Mouse (Mus musculus) ES-E14 (cell line): ENCODE data around the gene Kctd6. TPM values are rescaled to one million over a fixed set of nuclear protein-coding genes. Genes with fewer than 3 reads are reported as not detected.
"Not testable (repeated sequence)": the region's sequence is repeated elsewhere in the genome, so short reads cannot be mapped to it uniquely, and the experiment has no call there.

Experiments
- DNase-seq: peaks from one replicate; pipeline ENCODE4 v3.0.0-alpha.2; 2013; ENCODE audit warnings: low read depth, low spot score
- H3K27ac ChIP-seq: 2 replicates; pipeline ENCODE4 v1.5.1; 2012; ENCODE audit warnings: low read depth, mild to moderate bottlenecking, low read length, moderate library complexity, mixed read lengths; ENCODE audit not compliant: poor library complexity, insufficient read depth, severe bottlenecking
- H3K36me3 ChIP-seq: 2 replicates; pipeline ENCODE4 v1.6.1; 2012; ENCODE audit warnings: mild to moderate bottlenecking, low read length, moderate library complexity, mixed read lengths; ENCODE audit not compliant: control insufficient read depth, poor library complexity, insufficient read depth, severe bottlenecking
- H3K4me1 ChIP-seq, 2 experiments: fragments of 150-350 bp in 1 of 2; sonication (generic) in 1 of 2; 2 replicates each; pipeline ENCODE4 v1.6.1; 2012; ENCODE audit warnings: low read length in 2 of 2, mild to moderate bottlenecking in 1 of 2, mixed read lengths in 1 of 2; ENCODE audit not compliant: control insufficient read depth in 2 of 2, insufficient read depth in 2 of 2, poor library complexity in 1 of 2
- H3K4me3 ChIP-seq, 2 experiments: fragments of 150-350 bp in 1 of 2; sonication (generic) in 1 of 2; 2 replicates each; pipeline ENCODE4 v1.5.1; 2012; ENCODE audit warnings: low read length in 2 of 2, low read depth in 1 of 2, mild to moderate bottlenecking in 1 of 2, mixed read lengths in 1 of 2; ENCODE audit not compliant: insufficient read depth in 1 of 2, poor library complexity in 1 of 2, severe bottlenecking in 1 of 2
- H3K9ac ChIP-seq: 2 replicates; pipeline ENCODE4 v1.6.1; 2012; ENCODE audit warnings: low read depth, mild to moderate bottlenecking, low read length, mixed read lengths; ENCODE audit not compliant: poor library complexity, insufficient read depth, severe bottlenecking
- H3K9me3 ChIP-seq: fragments of 150-350 bp; sonication (generic); 2 replicates; pipeline ENCODE4 v1.6.1; 2012; ENCODE audit warnings: low read depth, mild to moderate bottlenecking, low read length; ENCODE audit not compliant: control insufficient read depth, insufficient read depth
- CHD2 ChIP-seq: IDR thresholded peaks from 2 replicates; pipeline ENCODE4 v1.6.1; 2014; ENCODE audit warnings: mild to moderate bottlenecking, low read depth, low read length, inconsistent platforms
- HCFC1 ChIP-seq: IDR thresholded peaks from 2 replicates; pipeline ENCODE4 v1.6.1; 2012; ENCODE audit warnings: low read length, inconsistent platforms, borderline replicate concordance; ENCODE audit not compliant: insufficient read depth
- MAFK ChIP-seq: IDR thresholded peaks from 2 replicates; pipeline ENCODE4 v1.6.1; 2014; ENCODE audit warnings: mild to moderate bottlenecking, low read depth, low read length, inconsistent platforms; ENCODE audit not compliant: insufficient read depth
- ZC3H11A ChIP-seq: IDR thresholded peaks from 2 replicates; pipeline ENCODE4 v1.6.1; 2012; ENCODE audit warnings: low read depth, mild to moderate bottlenecking, inconsistent platforms, low read length, borderline replicate concordance
- ZNF384 ChIP-seq: IDR thresholded peaks from 2 replicates; pipeline ENCODE4 v1.6.1; 2012; ENCODE audit warnings: low read depth, low read length, inconsistent platforms
- in situ Hi-C, 2 experiments: fragments of 600-800 bp; cut with MboI; formaldehyde crosslinking; loops; one replicate each; pipeline ENCODE4 v1.15.1; 2025; ENCODE audit warnings: low sequenced_read_pairs in 2 of 2, inconsistent platforms in 1 of 2; ENCODE audit not compliant: unreplicated experiment in 2 of 2
- total RNA-seq: library from RNA; depleted of rRNA; stranded (reverse); fragments of 300-350 nt; gene quantifications from 2 replicates; pipeline ENCODE4 v1.2.3, GENCODE M21; 2012; rRNA removed

The Kctd6 gene
- 9.3 and 11.9 TPM in 2 replicates for total RNA-seq

DNA sequence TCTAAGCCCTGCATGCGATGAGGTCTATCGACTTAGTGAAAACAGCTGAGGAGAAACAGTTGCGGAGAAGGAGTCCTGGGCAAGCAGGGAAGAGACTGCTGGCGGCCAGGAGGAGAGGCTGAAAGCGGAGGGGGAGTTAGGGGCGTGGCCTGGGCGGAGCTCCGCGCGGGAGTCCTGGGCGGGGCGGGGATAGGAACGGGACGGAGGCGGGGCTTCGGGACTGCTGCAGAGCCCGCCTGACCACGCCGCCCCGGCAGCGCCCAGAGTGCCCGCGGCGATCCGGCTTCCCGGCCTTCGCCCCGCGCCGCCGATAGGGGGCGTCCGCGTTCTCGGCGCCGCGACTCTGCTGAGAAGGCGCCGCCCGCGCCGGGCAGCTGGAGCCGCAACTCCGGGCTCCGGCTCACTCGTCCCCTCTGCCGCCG lies at the start of gene Kctd6:
Kctd6 (plus strand) TSS at position 338 of the 422 bp plus-strand sequence.
- Histone ChIP-seq H3K9ac (peak within 1 kb of the TSS; percentile 95), H3K4me1 (peaks cover 0 to 6% of the 10 kb centered on the region in 2 experiments; a peak in 2 of 4 replicates), H3K36me3 (no peaks in the 10 kb centered on the region), H3K4me3 (peak within 1 kb of the TSS; percentile 76 to 94), H3K9me3 (no peaks in the 10 kb centered on the region), H3K27ac (peak within 1 kb of the TSS; percentile 80)
- in situ Hi-C loops: no loop called here
- TF ChIP-seq ZC3H11A: no peak
- no peak for TF ChIP-seq HCFC1
- no peak for TF ChIP-seq CHD2
- no peak for TF ChIP-seq MAFK
- DNase-seq: peak; percentile 89

DNA sequence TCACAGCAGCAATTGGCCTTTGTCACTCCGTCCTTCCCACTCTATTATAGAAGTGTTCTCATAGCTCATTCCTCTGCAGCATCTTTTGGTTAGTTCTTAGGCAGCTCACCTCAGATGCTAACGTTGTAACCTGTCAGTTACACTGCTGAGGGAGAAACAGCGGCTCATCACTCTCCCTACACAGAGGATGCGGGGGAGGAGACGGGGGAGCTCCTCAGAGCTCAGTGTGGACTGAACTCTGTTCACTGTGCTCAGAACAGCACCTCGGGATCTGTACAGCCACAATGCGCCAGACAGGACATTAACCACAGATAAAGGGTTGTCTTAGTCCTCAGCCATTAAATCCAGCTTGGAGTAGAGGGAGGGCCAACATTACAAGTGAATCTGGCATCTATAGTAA lies 49.5 kb upstream of the Kctd6 start:
- H3K27ac ChIP-seq: no peak overlapping the region
- TF ChIP-seq CHD2 (no peak), ZC3H11A (no peak), HCFC1 (no peak), ZNF384 (no peak), MAFK (no peak)
- no peaks in the 10 kb centered on the region for H3K9me3 ChIP-seq
- in situ Hi-C loops: no loop called here
- H3K9ac ChIP-seq: no peak overlapping the region
- H3K36me3 ChIP-seq: peaks cover 35% of the 10 kb centered on the region
- DNase-seq: no peak
- H3K4me3 ChIP-seq: no peak overlapping the region
- peaks cover 0 to 3% of the 10 kb centered on the region in 2 experiments; a peak in 1 of 4 replicates for H3K4me1 ChIP-seq

DNA sequence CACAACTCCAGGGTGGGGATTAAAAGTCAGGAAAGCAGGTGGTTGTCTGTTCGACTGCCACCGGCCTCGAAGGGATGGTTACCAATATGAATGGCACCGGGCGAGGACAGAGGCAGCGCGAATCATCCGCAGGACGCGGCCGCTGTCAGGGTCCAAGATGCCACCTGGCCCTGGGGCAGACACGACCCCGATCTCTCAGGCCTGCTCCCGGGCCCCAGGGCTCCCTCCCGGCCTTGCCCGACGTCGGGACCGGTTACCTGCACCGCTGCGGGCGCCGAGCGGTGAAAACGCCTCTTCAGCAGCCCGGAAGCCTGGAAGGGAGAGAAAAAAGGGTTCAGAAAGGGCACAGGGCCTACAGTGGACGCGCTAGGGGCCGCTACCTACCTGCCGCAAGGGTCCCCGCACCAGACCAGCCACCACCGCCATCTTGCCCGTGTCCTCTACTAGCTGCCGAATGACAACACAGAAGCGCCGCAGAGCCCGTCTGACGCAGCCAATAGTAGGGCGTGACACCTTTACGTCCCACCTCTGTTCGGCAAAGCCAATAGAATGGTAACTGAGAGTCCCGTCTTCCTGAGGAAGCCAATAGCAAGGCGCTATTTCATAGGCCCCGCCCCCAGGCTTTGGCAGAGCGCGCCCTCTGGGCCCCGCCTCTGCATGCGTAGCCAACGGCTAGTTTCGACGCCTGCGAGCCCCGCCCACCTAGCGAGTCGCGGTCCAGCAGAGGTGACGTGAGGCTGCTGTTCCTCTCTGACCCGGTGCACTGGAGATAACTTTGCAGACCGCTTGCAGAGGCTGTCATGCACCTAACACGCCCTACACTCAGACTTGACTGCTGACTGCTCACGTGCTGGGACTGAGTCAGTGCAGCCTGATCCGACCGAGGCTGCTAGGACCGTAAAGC lies 41.2 kb upstream of the Kctd6 start, which contains the start of gene Pdhb:
Pdhb (minus strand) TSS at position 519 of the 904 bp plus-strand sequence.
- DNase-seq: peak; percentile 98
- Histone ChIP-seq H3K27ac (peak within 1 kb of the TSS; percentile 51), H3K4me3 (peak within 1 kb of the TSS; percentile 74 to 93), H3K9ac (peak within 1 kb of the TSS; percentile 83), H3K9me3 (no peaks in the 10 kb centered on the region), H3K4me1 (peaks cover 0 to 3% of the 10 kb centered on the region in 2 experiments; a peak in 2 of 4 replicates), H3K36me3 (peaks cover 24% of the 10 kb centered on the region)
- in situ Hi-C loops: no loop called here
- TF ChIP-seq CHD2 (no peak), ZNF384 (no peak), MAFK (no peak), ZC3H11A (no peak), HCFC1 (no peak)

DNA sequence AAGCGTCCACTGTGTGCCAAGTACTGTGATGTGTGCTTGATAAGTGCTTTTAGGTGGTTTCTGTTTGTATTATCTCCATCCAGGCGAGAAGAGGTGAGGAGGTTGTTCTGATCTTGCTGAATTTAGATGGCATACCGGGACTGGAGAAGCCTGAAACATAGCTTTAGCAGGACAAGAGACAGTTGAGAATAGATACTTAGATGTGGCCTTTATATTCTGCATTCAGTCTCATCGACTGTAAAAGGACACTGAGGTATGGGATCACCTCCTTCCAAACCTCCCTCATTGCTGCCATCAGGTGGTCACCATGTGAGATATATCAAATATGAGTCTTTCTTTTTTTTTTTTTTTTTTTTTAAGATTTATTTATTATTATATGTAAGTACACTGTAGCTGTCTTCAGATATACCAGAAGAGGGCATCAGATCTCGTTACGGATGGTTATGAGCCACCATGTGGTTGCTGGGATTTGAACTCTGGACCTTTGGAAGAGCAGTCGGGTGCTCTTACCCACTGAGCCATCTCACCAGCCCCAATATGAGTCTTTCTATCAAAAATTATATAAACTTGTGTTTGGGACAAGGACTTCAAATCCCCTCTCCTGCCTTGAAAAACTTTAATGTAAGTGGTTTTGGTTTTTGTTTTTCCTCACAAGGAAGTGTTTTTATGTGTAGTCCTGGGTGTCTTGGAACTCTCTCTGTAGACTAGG lies 40.2 kb upstream of the Kctd6 start:
- H3K27ac ChIP-seq: peak overlapping the region; percentile 85
- H3K9ac ChIP-seq: peak overlapping the region; percentile 67
- H3K36me3 ChIP-seq: peaks cover 16% of the 10 kb centered on the region
- in situ Hi-C loops, DNase-seq, H3K9me3 ChIP-seq, H3K4me1 ChIP-seq: not testable (repeated sequence)
- H3K4me3 ChIP-seq: peak overlapping the region; percentile 69 to 76
